14 mouse cellular contexts compared by ENCODE assay signal in the genomic region with DNA sequence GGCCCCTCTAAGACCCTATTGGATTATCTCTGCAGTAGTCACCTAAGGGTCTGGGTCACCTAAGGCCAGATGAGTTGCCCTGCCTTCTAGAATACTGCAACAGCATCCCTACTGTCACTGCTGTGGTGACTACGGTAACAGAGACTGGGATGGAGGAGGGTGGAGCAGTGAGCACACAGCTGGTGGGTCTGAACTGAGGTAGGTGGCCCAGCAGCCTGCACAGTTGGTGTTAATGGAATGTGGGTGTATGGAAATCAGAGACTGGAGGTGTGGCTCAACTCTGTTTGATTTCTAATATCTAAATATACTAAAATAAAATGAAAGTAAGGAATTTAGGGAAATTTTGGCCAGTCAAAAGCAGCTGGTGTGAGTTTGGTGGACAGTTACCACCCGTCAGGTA.
"Had no signal": no experiment of that assay in that cellular context is flagged by ENCODE, and none has a peak within 500 bp of the region (broad histone marks: within the 10 kb centered on the region; RNA-seq: fewer than 3 reads in every experiment).

No protein-coding gene starts in this region.

- H3K27me3 ChIP-seq: kidney, embryonic 15.5 days; limb, embryonic 15.5 days; liver, embryonic 12.5 days; midbrain, embryonic 15.5 days; neural tube, embryonic 12.5 days had no signal

- H3K4me2 ChIP-seq: kidney, embryonic 15.5 days; limb, embryonic 15.5 days; liver, embryonic 12.5 days; lung, embryonic 14.5 days; midbrain, embryonic 15.5 days; neural tube, embryonic 12.5 days had no signal

- H3K4me3 ChIP-seq: kidney, embryonic 15.5 days; limb, embryonic 15.5 days; liver, embryonic 12.5 days; midbrain, embryonic 10.5 days; midbrain, embryonic 15.5 days; neural tube, embryonic 12.5 days had no signal

- H3K4me1 ChIP-seq: midbrain, embryonic 15.5 days had no signal

- H3K9ac ChIP-seq: kidney, embryonic 15.5 days; limb, embryonic 15.5 days; liver, embryonic 12.5 days; lung, embryonic 14.5 days; midbrain, embryonic 15.5 days; neural tube, embryonic 12.5 days had no signal

- H3K9me3 ChIP-seq: kidney, embryonic 15.5 days; limb, embryonic 15.5 days; liver, embryonic 12.5 days; midbrain, embryonic 10.5 days; midbrain, embryonic 15.5 days; neural tube, embryonic 12.5 days had no signal

- ATAC-seq: intestine, embryonic 16.5 days; liver, embryonic 12.5 days; midbrain, embryonic 15.5 days had no signal

- H3K27ac ChIP-seq: kidney, embryonic 15.5 days; limb, embryonic 15.5 days; liver, embryonic 12.5 days; midbrain, embryonic 10.5 days; midbrain, embryonic 15.5 days; neural tube, embryonic 12.5 days; stomach, postnatal 0 days had no signal

- H3K36me3 ChIP-seq: midbrain, embryonic 15.5 days; neural tube, embryonic 12.5 days had no signal

- DNase-seq: kidney, adult 2 months; kidney, postnatal 14 days; lung, embryonic 14.5 days; lung, postnatal 10 days; lung, postnatal 4 days; thymus, postnatal 4 days had no signal
